Mouse (Mus musculus) c-Kit-positive CD71-positive TER-119-positive erythroid progenitor cells, embryonic 14.5 days (primary cell): ENCODE measurements around the gene Tpm3.
"Not testable (repeated sequence)": the region's sequence is repeated elsewhere in the genome, so short reads cannot be mapped to it uniquely, and the experiment has no call there.

Experiments
- DNase-seq: peaks from one replicate; pipeline ENCODE4 v3.0.0-alpha.2; 2013; ENCODE audit warnings: low spot score

Tpm3 gene

DNA sequence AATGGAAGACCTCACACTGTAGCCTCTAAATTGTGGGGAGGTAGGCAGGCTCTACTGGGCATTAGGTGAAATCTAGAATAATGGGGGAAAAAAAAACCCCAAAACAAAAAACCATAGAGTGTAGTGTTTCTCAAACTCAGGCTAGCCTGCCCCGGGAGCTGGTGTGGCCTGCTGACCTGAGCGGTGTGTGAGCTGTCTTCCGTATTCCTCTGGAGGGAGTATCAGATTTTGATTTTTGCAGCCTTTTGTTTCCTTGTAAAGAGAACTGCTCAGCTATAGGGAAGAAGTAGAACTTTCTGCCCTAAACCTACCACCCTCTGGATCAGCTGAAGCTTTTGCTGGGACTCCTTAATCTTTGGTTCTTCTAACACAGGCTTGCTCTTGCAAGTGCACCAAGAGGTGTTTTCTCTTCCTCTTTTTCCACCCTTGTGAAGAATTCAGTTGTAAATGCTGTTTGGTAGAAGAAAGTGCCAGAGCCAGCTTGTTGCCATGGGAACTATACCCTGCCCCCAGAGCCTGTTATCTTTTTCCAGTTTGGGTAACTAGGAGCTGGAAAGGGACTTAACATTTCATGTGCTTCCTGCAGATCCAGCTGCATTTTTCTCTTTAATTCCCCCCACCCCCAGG lies 11.4 kb downstream of the Tpm3 start:
- DNase-seq: no peak

DNA sequence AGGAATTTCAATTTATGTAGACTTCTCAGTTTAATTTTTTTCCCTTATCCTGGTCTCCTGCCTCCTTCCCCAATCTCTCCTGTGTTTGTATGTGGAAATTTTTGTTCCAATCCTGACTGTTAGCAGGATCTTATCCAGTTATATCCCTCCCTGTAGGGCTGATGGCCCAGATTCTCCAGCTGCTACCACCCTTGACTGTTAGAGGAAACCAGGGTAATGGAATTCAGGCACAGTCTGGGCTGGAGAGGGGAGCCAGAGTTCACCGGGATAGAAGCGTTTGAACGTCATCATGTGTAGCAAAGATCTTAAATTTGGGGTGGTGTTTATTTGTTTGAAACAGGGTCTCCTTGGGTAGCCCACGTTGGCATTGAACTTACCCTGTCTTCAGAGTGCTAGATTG lies 12.3 kb downstream of the Tpm3 start:
- no peak for DNase-seq

DNA sequence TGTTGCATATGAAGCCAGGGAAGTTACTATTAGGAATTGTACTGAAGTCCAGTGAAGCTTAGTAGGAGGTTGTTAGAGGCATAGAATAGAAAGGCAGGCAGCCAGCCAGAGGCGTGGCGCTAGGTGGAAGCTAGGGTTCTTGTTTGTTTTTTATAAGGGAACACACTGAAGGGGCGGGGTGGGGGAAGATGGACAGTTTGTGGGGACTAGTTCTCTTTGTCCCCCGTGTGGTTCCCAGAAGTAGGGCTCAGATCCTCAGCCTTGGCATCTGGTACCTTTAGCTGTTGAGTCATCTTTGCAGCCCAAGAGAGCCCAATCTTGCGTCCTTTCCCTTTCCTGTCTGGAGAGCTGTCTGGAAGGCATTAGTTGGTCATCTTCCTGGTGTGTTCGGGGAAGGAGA lies 12.8 kb downstream of the Tpm3 start:
- DNase-seq: no peak

DNA sequence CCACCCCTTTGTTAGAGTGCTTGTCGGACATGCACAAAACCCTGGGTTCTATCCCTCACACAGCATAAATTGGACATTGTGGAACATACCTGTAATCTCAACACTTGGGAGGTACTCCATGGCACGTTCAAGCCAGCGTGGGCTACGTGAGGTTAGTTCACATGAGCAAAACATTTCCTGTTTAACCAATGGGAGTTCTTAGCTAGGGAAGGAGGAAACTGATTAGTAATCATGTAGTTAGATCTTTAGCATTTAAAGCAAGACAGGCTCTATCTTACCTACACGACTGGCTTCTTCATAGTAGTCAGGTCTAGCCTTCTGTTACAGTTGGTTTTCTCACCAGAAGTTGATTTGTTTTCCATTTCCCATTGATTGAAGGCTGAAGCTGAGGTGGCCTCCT lies 13.6 kb downstream of the Tpm3 start:
- no peak for DNase-seq

DNA sequence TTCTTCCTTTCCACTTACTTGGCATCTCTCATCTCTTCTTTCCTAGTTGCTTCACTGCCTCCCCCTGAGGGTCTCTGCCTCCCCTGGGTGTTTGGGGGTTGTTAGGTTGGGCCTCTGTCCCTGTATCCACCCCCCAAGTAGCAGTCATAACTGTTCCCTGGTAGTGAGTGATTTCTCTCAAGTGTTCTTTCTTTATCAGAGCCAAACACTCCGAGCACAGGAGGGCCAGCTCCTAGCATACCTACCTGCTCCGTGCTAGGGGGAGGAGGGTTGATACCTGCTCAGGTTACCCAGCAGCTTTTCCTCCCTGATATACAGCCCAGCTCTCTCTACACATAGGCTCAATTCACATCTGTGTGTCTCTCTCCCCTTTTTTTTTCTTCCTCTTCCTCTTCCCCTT lies 16.2 kb downstream of the Tpm3 start:
- no peak for DNase-seq

DNA sequence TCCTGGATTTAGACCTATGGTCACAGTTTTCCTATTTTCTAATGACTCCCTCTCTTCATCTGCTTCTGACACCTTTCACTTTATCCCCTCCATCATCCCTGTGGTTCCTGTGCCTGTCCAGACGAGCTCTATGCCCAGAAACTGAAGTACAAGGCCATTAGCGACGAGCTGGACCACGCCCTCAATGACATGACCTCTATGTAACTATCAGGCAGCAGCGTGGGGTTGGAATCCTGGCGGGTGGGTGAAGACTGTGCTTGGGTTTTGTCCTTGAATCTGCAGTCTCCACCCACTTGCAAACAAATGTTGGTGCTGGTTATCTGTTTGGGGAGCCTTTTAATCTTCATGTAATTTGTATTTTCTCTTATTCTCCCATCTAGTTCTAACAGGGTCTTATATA lies 18.4 kb downstream of the Tpm3 start:
- no peak for DNase-seq

DNA sequence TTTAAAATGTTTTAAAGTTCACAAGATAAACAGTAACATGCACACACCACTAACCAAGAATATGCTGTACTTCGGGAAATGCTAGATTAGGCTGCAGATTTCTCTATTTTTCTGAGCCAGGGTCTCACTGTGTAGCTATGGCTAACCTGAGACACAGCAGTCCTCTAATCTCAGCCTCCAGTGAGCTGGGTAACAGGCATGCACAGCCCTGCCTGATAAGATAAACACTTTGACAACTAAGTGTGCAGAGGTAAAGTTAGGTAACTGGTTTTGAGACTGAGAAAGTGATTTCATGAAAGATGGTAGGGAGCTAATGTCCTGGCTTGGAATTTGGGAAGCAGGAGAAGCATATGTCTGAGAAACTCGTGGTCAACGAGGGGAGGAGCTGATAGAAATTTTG lies 22.0 kb downstream of the Tpm3 start:
- no peak for DNase-seq

DNA sequence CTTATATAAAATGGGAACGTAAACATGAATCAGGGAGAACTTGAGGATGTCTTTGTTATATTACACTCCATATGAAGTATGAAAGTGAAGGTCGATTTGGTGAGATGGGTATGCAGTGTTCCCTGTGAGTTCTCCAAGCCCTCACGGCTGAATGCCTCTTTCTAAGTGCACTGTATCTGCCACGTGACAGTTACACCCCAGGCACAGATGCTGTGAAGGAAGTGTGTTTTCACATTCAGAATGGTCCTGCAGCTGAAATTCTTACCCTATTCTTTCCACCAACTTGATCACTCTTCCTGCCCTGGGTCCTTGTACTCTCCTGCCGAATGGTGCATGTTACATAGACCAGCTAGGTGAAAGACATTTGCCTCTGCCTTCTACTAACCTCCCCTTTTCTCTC lies 25.5 kb downstream of the Tpm3 start:
- DNase-seq: no peak

DNA sequence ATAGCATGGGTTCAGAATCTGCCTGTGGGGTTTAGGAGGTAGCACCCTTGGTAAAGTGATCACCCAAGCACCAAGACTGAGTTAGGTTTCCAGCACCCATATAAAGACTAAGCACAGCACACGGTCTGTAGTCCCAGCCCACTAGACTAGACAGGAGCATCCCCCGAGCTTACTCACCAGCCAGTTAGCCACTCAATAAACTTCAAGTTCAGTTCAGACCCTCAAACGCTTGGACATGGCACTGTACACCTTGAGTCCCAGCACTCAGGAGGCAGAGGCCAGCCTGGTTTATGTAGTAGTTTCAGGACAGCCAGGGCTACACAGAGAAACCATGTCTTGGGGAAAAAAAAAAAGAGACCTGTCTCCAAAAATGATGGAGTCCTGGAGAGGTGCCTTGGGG lies 28.6 kb downstream of the Tpm3 start:
- no peak for DNase-seq

DNA sequence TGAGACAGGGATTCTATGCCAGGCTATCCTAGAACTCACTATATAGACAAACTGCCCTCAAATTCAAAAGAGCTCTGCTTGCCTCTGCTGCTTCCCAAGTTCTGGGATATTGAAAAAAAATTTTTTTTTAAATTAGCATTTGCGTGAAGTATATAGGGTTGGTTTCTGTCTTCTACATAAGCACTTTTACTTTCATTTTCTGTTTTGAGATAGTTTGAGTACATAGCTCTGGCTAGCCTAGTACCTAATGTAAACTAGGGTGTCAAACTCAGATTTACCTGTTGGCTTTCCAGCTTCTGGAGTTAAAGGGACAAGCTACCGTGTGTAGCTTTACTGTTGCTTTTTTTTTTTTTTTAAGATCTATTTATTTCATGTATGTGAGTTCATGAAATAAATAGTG lies 29.2 kb downstream of the Tpm3 start:
- DNase-seq: no peak

DNA sequence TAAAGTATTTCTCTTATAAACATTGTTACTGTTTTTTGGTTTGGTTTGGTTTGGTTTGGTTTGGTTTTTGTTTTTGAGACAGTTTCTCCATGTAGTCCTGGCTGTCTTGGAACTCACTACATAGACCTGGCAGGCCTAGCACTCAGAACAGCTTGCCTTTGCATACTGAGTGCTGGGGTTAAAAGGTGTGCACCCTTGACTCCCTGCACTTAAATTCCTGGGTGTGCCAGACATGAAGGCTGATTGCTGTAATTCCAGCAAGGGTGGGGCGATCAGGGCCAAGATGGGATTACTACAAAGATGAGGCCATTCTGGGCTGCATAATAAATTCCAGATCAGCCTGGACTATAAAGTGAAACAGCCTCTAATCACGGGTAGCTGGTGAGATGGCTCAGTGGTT lies 29.8 kb downstream of the Tpm3 start:
- DNase-seq: no peak

DNA sequence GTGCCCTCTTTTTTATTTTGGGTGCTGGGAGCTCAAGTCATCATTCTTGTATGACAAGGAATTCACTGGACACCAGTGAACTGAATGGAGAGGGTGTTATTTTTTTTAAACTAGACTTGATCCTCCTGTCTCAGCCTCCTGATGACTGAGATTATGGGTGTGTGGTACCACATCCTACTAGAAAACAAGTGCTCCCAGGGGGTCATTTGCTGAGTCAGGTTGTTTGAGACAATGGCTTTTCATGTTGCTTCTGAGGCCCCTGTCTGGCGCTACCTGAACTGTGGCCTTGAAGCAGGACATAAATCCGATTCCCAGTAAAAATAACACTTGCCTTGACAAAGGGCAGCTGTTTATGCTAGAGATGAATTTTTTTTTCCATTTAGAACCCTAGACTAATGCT lies 30.7 kb downstream of the Tpm3 start:
- DNase-seq: no peak

DNA sequence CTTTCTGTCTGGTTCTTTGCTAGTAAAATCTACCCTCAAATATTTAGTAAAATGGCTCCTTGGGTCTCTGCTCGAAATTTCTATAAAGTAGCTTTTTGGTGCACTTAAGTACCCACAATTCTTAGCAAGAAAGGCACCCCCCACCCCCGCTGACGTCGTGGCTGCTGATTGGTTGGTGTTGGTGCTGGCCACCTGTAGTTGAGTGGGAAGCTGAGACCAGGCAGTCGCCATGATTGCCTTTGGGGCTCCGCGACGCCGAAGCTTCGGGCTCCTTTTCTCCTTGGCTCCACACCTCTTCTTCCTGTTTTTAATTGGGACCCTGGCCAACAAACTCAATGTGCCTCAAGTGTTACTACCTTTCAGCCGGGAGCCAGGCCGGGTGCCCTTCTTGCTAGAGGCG lies 31.5 kb downstream of the Tpm3 start, which contains the start of gene Nup210l:
Gene Nup210l, plus strand, starts transcription at position 195 of the 400 bp plus-strand sequence.
- DNase-seq: no peak

DNA sequence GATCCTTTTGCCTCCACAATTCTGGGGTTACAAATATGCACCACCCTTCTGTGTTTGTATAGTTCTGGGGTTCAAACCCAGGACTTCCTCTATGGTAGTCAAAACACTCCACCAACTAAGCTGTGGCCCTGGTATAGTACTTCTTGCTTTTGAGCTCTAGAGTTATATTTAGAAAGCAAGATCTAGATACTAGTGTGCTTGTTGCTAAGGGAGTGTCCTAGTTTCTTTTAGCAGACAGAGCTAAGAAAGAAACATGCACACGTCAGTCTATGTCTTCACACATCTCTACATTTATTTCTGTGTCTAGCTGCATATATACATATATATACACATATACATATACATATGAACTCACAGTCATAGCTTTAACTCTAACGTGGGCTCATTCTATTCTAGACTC lies 39.3 kb downstream of the Tpm3 start:
- no peak for DNase-seq

DNA sequence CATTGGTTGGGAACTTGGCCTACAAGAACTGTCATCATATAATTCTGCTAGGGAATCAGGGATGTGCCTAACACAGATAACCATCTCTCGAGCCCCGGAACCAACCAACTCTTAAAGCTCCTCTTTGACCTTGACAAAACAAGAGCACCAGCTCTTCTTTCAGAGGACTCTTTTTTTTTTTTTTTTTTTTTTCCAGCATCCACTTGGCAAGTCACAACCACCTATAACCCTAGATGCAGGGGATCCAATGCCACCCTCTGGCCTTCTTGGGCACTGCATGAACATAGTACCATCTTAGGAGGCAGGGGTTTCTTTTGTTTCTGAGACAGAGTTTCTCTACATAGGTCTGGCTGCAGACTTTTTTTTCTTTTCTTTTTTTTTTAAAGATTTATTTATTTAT lies 41.9 kb downstream of the Tpm3 start:
- DNase-seq: no peak

DNA sequence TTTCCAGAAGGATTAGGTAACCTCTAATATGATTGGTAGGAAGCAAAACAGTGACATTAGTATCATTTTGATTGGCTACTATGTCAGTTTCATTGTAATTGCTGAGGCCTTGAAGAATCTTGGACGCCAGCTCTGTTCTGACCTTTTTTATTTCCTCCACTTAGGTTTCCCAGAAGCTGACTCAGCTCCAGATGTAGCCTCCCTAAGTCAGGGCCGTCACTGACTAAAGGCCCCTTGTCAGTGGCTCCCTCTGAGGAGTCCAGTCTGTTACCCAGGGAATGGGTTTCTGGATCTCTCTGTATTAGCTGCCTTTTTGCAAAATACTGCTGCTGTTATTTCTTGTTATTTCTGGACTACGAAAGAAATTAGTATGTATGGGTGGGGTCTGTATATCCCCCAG lies 43.1 kb downstream of the Tpm3 start:
- DNase-seq: no peak

DNA sequence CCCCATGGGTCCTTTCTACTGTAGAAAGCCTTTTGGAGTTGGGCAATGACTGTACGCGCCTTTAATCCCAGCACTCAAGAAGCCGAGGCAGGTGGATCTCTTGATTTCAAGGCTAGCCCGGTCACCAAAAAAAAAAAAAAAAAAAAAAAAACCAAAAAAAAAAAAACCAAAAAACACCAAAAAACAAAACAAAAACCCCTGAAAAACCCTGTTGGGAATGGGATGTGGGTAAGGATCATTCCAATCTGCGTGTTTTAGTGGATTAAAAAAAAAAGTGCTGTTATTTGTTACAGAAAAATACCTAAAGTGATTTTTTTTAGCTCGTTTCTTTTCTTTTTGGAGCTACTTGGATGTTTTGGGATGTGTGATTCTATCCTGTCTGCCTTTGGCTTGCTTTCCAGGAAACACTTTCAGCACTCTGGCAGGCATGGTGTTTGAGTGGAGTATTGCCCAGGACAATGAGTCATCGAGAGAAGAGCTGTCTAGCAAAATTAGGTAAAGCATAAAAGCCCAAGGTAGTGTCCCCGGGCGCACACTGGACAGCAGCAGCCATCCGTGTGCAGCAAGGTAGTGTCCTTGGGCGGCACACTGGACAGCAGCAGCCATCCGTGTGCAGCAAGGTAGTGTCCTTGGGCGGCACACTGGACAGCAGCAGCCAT lies 45.8 kb downstream of the Tpm3 start:
- no peak for DNase-seq

DNA sequence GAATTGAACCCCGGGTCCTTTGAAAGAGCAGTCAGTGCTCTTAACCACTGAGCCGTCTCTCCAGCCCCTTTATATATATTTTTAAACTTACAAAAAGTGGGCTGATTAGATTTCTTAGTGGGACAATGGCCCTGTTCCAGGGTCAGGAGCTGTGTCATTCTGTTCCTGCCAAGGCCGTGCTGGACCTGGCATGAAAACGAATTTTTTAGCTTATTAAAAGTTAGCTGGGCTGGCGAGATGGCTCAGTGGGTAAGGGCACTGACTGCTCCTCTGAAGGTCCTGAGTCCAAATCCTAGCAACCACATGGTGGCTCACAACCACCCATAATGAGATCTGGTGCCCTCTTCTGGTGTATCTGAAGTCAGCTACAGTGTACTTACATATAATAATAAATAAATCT lies 49.6 kb downstream of the Tpm3 start:
- not testable (repeated sequence) for DNase-seq

DNA sequence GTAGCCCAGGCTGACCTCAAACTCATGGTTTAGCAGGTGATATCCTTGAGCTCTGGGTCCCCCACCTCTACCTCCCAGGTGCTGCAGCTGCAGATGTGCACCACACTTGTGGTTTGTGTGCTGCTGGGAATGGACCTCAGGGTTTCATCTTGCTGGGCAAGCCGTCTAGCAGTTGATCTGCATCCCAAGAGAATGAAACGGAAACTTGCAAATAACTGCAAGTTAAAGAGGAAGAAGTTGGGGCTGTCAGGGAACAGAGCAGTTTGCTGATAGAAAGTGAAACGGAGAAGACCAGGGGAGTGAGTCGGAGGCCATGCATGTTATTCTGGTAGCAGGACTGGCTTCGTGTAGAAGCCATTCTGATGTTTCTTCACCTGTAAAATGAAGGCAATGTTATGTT lies 53.3 kb downstream of the Tpm3 start:
- DNase-seq: no peak

DNA sequence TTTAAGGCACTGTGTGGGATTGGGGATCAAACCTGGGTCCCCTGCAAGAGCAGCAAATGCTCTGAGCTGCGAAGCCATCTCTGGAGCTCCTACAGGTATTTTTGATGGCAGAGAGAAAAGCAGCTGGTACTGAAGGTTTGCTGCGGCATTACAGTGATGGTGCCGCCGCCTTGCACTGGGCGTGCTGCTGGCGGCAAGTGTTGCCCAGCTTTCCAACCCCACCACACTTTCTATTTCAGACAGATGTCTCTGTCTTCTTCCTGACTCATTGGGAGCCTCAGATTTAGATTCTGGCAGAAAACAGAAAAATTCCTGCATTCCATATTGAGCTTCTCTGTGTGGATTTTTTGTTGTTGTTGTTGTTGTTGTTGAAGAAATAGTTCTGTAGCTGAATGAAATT lies 55.4 kb downstream of the Tpm3 start:
- no peak for DNase-seq

DNA sequence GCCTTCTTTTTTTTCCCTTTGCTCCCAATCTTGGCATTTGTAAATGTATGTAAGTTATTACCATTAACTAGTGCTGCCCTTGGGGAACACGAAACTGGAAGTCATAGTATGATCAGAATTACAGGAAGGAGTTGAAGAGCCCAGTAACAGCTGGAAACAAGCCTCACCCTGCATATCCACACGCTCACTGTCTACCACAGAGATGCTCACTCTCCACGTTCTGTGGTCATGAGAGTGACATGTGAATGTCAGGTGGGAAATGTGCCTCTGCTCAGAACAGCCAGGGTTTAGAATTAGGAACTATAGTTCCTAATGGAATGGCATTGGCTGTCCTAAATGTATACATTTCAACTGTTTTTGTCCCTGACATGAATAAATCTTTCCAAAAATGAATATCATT lies 60.3 kb downstream of the Tpm3 start:
- DNase-seq: no peak

DNA sequence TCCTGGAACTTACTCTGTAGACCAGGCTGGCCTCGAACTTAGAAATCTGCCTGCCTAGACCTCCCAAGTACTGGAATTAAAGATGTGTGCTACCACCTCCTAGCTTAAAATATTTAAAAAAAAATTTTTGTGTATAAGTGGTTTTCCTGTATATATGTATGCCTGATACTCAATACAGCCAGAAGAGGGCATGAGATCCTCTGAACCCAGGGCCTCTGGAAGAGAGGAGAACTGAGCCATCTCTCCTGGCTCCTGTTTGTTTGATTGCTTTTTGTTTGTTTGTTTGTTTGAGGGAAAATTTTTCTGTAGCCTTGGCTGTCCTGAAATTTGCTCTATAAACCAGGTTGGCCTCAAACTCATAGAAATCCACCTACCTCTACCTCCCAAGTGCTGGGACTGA lies 60.9 kb downstream of the Tpm3 start:
- no peak for DNase-seq

DNA sequence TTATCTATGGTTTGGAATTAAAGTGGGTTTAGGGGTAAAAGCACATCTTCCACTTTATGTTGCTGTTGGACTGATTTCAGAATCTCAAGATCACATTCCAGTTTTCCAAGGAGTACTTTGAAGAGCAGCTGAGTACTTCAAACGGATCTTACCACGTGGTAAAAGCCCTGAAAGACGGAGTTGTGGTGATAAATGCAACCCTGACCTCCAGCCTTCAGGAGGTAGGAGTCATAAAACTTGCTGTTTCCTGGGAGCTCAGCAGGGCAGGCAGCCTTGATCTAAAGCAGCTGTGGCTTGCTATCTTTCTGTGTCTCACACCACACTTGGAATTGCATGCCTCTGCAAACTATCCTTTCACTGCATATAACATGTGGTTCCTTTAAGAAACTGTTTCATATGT lies 62.0 kb downstream of the Tpm3 start:
- DNase-seq: no peak

DNA sequence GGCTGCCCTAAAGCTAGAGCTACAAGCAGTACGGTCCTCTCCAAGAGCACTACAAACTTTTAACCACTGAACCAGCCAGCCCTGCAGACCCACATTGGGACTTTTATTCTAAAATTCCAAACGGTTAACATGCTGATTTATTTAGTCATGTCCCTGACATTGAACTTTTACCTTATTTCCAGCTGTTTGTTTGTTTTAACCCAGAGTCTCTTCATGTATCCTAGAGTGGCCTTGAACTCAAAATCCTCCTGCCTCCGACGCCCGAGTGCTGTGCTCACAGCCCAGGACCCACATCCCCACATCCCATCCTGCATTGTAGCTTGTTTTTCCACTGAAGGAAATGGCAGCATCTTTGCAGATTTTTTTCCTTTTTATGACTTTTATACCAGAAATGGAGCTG lies 62.5 kb downstream of the Tpm3 start:
- no peak for DNase-seq
